Mouse (Mus musculus) kidney, adult 8-10 months (tissue): ENCODE measurements around the gene Sult3a2.
"Not testable (repeated sequence)": the region's sequence is repeated elsewhere in the genome, so short reads cannot be mapped to it uniquely, and the experiment has no call there.

Experiments used
- DNase-seq, 2 experiments: peaks; one replicate each; pipeline ENCODE4 v3.0.0; 2022

Gene Sult3a2

GRCm38 (mm10) chr10:33786604-33787003, at the start of gene Sult3a2:
Gene Sult3a2, minus strand, starts transcription at chr10:33786704.
- no peak for DNase-seq

GRCm38 (mm10) chr10:33820892-33821291, 34.4 kb upstream of the Sult3a2 start:
- no peak for DNase-seq

GRCm38 (mm10) chr10:33816923-33817322, 30.4 kb upstream of the Sult3a2 start:
- DNase-seq = no peak

GRCm38 (mm10) chr10:33814266-33814665, 27.8 kb upstream of the Sult3a2 start:
- peak in 1 of 2 experiments; percentile 26 for DNase-seq

- DNase-seq = no peak
Observed at GRCm38 (mm10) chr10:33811807-33812206, 25.3 kb upstream of the Sult3a2 start.

GRCm38 (mm10) chr10:33797221-33797949, 10.9 kb upstream of the Sult3a2 start:
- peak in 1 of 2 experiments; percentile 31 for DNase-seq

GRCm38 (mm10) chr10:33796269-33796915, 9.9 kb upstream of the Sult3a2 start:
- not testable (repeated sequence) for DNase-seq

- not testable (repeated sequence) for DNase-seq
Observed at GRCm38 (mm10) chr10:33792166-33792565, 5.7 kb upstream of the Sult3a2 start.

GRCm38 (mm10) chr10:33787541-33787940, 1.0 kb upstream of the Sult3a2 start:
- no peak for DNase-seq

- not testable (repeated sequence) for DNase-seq
Observed at GRCm38 (mm10) chr10:33735251-33735650, 51.3 kb downstream of the Sult3a2 start.

- DNase-seq = no peak
Observed at GRCm38 (mm10) chr10:33733241-33733640, 53.3 kb downstream of the Sult3a2 start.

- DNase-seq = no peak
Observed at GRCm38 (mm10) chr10:33732409-33733185, 53.9 kb downstream of the Sult3a2 start.

GRCm38 (mm10) chr10:33723764-33724163, 62.7 kb downstream of the Sult3a2 start:
- no peak for DNase-seq

- DNase-seq = no peak
Observed at GRCm38 (mm10) chr10:33721827-33722438, 64.6 kb downstream of the Sult3a2 start.
